Mouse (Mus musculus) lung, embryonic 16.5 days (tissue): Measurements from ENCODE around the gene Evi2a. TPM values are rescaled to one million over a fixed set of nuclear protein-coding genes. Genes with fewer than 3 reads are reported as not detected.

Experiments
- ATAC-seq: fragments of 200-750 bp; cut with Nextera tagmentation; 2 replicates; pipeline ENCODE4 v1.8.0; 2017; ENCODE audit warnings: low read depth, mild to moderate bottlenecking, moderate library complexity
- H3K27ac ChIP-seq: fragments of 300-500 bp; sonication (generic); 2 replicates; pipeline ENCODE4 v1.5.1; 2014; ENCODE audit warnings: mild to moderate bottlenecking, control low read depth, low read length
- H3K27me3 ChIP-seq: fragments of 300-500 bp; sonication (generic); 2 replicates; pipeline ENCODE4 v1.6.1; 2014; ENCODE audit warnings: low read depth, low read length, mixed read lengths; ENCODE audit not compliant: control insufficient read depth, insufficient read depth
- H3K36me3 ChIP-seq: fragments of 300-500 bp; sonication (generic); 2 replicates; pipeline ENCODE4 v1.6.1; 2014; ENCODE audit warnings: low read length; ENCODE audit not compliant: control insufficient read depth, insufficient read depth
- H3K4me1 ChIP-seq: fragments of 300-500 bp; sonication (generic); replicated peaks from 2 replicates; pipeline ENCODE4 v1.6.1; 2014; ENCODE audit warnings: low read length, mixed read lengths; ENCODE audit not compliant: control insufficient read depth, insufficient read depth
- H3K4me2 ChIP-seq: fragments of 300-500 bp; sonication (generic); 2 replicates; pipeline ENCODE4 v1.6.1; 2014; ENCODE audit warnings: low read depth, low read length, control low read depth
- H3K4me3 ChIP-seq: fragments of 300-500 bp; sonication (generic); 2 replicates; pipeline ENCODE4 v1.5.1; 2014; ENCODE audit warnings: mild to moderate bottlenecking, low read length, control low read depth
- H3K9ac ChIP-seq: fragments of 300-500 bp; sonication (generic); 2 replicates; pipeline ENCODE4 v1.6.1; 2014; ENCODE audit warnings: low read length, control low read depth
- H3K9me3 ChIP-seq: fragments of 300-500 bp; sonication (generic); 2 replicates; pipeline ENCODE4 v1.6.1; 2016; ENCODE audit warnings: low read length; ENCODE audit not compliant: control insufficient read depth
- WGBS: fragments of 180-500 bp; shearing (Covaris S2); extraction: QIAGEN DNeasy Blood & Tissue Kit; methylation state at CpG from one replicate; pipeline ENCODE4 v1.1.7; 2014; 5-methylcytosine and 5-hydroxymethylcytosine counted together
- polyA plus RNA-seq: library from polyadenylated mRNA; unstranded; fragments of >200 nt; fragmentation: Nextera tagmentation; extraction: Ambion mirVana; gene quantifications from 2 replicates; pipeline ENCODE4 v1.2.1, GENCODE M21; 2015

Gene Evi2a
- polyA plus RNA-seq, 1 experiment from 2014 or later = 3.7 TPM

DNA sequence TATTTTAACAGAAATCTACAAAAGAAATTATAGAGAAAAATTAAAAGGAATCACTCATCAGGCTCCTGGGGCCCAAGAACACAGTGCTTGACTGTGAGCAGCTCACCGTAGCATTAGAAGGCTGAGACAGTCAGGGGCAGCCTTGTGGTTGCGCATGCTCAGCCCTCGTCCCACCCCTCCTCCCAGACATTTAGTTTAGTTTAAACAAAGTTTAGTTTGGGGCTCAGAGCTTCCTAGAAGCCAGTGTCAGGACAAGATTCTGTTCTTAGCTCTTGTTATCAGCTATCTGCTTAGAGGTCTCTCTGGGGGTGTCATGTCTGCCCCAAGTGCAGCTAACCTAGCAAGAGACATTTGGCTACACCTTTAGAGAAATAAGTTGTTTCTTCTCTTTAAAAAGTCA lies 1.8 kb downstream of the Evi2a start:
- H3K27me3 ChIP-seq = no peaks in the 10 kb centered on the region
- no peaks in the 10 kb centered on the region for H3K9me3 ChIP-seq
- 0 out of 2 replicates have a peak, but pooled peaks cover 3% of the 10 kb centered on the region for H3K4me1 ChIP-seq
- H3K4me3 ChIP-seq = no peak overlapping the region
- no peak overlapping the region for H3K9ac ChIP-seq
- H3K4me2 ChIP-seq = no peak overlapping the region
- H3K36me3 ChIP-seq = no peaks in the 10 kb centered on the region
- WGBS = 84% methylated on average over 3 of the region's 3 CpGs
- H3K27ac ChIP-seq = no peak overlapping the region
- no peak for ATAC-seq

DNA sequence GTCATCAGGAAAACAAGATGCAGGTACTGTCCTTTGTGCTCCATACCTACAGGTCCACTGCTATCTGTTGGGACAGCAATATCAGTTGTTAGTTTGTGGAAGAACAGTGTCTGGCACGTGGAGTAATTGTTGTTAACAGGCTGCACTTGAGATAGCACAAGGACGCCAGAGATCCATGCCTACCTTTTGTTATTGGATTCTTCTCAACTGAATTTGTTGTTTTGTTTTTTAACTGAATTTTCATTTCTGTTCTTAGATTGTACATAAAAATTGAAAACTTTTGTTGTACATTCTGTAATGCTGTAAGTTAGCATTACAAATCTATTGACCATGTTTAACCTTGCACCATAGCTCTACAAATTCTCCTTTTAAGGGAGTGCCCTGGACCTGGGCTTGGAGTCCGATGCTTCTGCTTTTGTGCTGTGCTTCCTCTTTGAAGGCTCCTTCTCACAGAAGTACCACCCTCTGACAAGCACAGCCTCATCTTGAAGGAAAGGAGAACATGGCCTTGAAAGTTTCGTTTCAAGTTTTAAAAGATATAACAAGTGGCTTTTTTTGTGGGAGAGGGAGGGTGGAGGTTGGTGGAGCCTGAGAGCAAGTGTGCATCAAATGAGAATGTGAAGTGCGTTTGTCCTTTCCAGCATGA lies 2.5 kb downstream of the Evi2a start:
- Histone ChIP-seq H3K36me3 (no peaks in the 10 kb centered on the region), H3K4me1 (no peaks in the 10 kb centered on the region), H3K4me3 (no peak overlapping the region), H3K9ac (no peak overlapping the region), H3K4me2 (no peak overlapping the region), H3K27ac (no peak overlapping the region), H3K9me3 (no peaks in the 10 kb centered on the region), H3K27me3 (no peaks in the 10 kb centered on the region)
- 81% methylated on average over 5 of the region's 5 CpGs for WGBS
- no peak for ATAC-seq

DNA sequence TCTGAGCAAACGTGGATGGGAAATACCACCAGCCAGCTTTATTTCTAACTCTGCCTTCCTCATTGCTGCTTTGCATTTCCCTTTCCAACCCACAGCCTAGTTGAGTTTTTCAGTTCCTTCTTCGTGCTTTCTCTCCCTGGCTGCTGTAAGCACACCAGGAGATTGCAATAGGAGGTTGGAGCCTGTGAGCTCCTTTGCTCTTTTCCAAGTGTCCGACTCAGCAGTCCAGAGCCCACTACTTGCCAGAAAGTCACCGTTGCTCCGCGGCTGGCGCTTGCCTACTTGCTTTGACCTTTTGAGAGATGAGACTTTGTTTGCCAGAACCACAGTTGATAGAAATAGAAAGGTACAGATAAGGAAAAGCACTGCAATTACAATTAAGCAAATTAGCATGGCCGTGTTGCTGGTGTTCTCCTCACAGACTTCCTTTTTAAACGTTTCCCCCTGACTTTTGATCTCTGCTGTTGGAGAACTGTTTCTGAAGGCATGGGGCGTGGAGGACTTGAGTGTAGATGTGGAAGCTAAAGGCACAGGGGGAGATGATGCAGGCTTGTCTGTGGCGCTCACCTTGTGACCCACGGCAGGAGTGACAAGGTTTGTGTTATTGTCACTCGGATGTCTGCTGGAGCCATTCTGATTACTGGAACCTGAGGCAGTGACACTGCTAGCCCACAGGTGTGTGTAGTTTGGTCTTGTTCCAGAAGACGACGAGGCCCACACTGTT lies 3.2 kb downstream of the Evi2a start:
- no peak for ATAC-seq
- H3K4me3 ChIP-seq = no peak overlapping the region
- no peaks in the 10 kb centered on the region for H3K36me3 ChIP-seq
- no peaks in the 10 kb centered on the region for H3K4me1 ChIP-seq
- H3K27me3 ChIP-seq = no peaks in the 10 kb centered on the region
- no peak overlapping the region for H3K9ac ChIP-seq
- no peaks in the 10 kb centered on the region for H3K9me3 ChIP-seq
- H3K27ac ChIP-seq = no peak overlapping the region
- 67% methylated on average over 15 of the region's 15 CpGs for WGBS
- H3K4me2 ChIP-seq = no peak overlapping the region

DNA sequence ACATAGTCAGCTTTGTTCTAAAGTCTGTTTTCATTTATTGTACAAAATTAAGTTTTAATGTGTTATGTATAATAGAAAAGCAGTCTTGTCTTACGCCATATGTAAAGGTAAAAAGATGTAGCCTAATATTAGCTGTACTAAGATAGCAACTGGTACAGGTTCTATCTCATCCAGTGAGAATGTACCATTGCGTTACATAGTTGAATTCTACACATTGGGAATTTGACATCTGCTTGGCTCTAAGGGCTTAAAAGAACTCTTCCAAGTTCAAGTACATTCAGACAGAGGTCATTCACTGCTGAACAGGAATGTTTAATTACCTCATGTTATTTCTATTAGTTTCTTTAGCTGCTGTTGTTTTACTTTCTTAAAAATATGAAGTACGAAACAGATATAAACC lies 3.9 kb downstream of the Evi2a start:
- WGBS = 85% methylated on average over 3 of the region's 3 CpGs
- no peaks in the 10 kb centered on the region for H3K36me3 ChIP-seq
- no peak overlapping the region for H3K4me2 ChIP-seq
- no peak overlapping the region for H3K9ac ChIP-seq
- no peak overlapping the region for H3K4me3 ChIP-seq
- no peaks in the 10 kb centered on the region for H3K9me3 ChIP-seq
- no peak for ATAC-seq
- H3K27ac ChIP-seq = no peak overlapping the region
- no peaks in the 10 kb centered on the region for H3K4me1 ChIP-seq
- H3K27me3 ChIP-seq = no peaks in the 10 kb centered on the region

DNA sequence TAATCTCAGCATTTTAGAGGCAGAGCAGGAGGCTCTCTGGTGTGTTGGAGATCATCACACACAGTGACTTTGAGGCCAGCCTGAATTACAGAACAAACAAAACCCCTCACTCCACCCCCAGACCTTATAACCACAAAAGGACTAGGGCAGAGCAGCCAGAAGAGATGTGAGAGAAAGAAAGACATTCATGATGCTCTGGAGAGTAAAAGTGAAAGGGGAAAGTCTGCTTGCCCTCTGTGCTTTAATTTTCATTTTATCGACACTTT lies 6.2 kb downstream of the Evi2a start:
- H3K9me3 ChIP-seq = no peaks in the 10 kb centered on the region
- no peaks in the 10 kb centered on the region for H3K27me3 ChIP-seq
- no peak overlapping the region for H3K4me2 ChIP-seq
- no peak for ATAC-seq
- 83% methylated on average over 1 of the region's 1 CpGs for WGBS
- no peaks in the 10 kb centered on the region for H3K36me3 ChIP-seq
- H3K27ac ChIP-seq = no peak overlapping the region
- H3K9ac ChIP-seq = no peak overlapping the region
- H3K4me3 ChIP-seq = no peak overlapping the region
- H3K4me1 ChIP-seq = no peaks in the 10 kb centered on the region

DNA sequence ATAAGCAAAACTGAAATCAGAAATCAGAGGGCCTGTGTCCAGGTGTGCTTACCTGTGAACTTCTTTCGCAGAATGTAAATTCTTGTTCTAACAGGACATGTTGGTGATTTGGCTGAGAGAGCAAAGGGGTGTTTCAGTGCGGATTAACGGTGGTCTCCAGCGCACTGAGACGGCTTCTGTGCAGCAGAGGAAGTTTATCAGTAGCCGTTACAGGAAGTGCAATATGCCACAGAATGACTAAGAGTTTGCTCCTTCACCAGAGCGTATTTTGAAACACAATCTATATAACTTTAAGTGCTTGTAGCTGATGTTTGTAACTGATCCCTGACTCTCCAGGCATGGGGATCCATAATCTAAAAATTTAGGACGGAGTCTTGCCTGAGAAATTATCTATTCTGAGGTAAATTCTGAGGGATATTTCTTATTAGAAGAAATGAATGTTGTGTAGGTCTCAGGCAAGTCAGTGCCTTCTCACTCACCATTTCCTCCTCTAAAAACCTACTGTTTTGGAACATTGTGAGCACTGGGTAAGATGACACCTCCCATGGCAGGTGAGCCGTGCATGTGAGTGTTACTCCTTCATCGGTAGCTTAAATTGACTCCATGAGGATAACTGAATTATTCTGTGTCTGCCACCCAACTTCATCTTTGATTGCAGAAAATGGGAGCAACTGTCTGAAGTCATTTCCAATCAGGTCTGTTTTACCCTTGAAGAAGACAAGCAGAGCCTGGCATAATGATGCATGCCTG lies 6.7 kb downstream of the Evi2a start, which contains the start of gene Evi2b:
TSS of gene Evi2b (minus strand) at position 203 of the 750 bp plus-strand sequence.
- no peak within 1 kb of the TSS for H3K9ac ChIP-seq
- no peak for ATAC-seq
- no peaks in the 10 kb centered on the region for H3K27me3 ChIP-seq
- H3K4me3 ChIP-seq = no peak within 1 kb of the TSS
- no peak within 1 kb of the TSS for H3K27ac ChIP-seq
- WGBS = 63% methylated on average over 10 of the region's 10 CpGs
- H3K4me1 ChIP-seq = no peaks in the 10 kb centered on the region
- no peaks in the 10 kb centered on the region for H3K9me3 ChIP-seq
- H3K36me3 ChIP-seq = no peaks in the 10 kb centered on the region
- H3K4me2 ChIP-seq = no peak within 1 kb of the TSS

DNA sequence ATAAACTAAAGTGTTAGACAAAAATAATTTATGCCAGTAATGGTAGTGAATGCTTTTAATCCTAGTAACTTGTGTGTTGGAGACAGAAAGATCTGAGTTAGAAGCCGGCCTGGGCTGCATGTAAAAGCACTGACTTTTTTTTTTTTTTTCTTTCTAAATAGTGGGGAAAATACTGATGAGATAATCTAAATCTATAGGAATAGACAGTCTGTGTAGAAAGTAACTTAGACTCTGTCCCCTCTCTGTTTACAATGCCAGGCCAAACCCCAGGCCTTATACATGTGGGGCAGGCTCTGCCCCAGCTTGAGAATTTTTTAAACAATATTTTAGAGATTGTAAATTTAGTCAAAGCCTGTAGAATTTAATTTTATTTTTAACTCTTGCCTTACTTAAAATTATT lies 7.5 kb downstream of the Evi2a start:
- 77% methylated on average over 1 of the region's 1 CpGs for WGBS
- Histone ChIP-seq H3K4me3 (no peak overlapping the region), H3K27ac (no peak overlapping the region), H3K4me1 (no peaks in the 10 kb centered on the region), H3K27me3 (no peaks in the 10 kb centered on the region), H3K36me3 (no peaks in the 10 kb centered on the region), H3K9me3 (no peaks in the 10 kb centered on the region), H3K4me2 (no peak overlapping the region), H3K9ac (no peak overlapping the region)
- no peak for ATAC-seq

DNA sequence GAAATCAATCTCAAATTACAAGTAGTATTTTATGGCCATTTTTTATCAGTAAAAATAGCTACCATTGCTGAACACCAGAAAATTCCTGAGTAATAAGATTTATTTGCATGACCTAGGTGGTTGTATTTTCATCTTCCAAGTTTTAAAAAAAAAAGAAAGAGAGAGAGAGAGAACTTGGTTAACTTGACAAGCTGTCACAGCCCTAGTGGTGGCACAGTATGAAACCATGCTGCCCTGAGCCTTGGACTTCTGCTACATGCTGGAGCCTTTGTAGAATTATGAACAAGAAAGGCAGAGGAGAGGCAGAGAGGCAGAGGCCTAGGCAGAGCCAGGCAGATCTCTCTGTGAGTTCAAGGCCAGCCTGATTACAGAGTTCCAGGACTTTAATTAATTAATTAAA lies 8.5 kb downstream of the Evi2a start:
- Histone ChIP-seq H3K4me1 (no peaks in the 10 kb centered on the region), H3K4me2 (no peak overlapping the region), H3K9me3 (no peaks in the 10 kb centered on the region), H3K27me3 (no peaks in the 10 kb centered on the region), H3K4me3 (no peak overlapping the region), H3K27ac (no peak overlapping the region), H3K9ac (no peak overlapping the region), H3K36me3 (no peaks in the 10 kb centered on the region)
- no peak for ATAC-seq

DNA sequence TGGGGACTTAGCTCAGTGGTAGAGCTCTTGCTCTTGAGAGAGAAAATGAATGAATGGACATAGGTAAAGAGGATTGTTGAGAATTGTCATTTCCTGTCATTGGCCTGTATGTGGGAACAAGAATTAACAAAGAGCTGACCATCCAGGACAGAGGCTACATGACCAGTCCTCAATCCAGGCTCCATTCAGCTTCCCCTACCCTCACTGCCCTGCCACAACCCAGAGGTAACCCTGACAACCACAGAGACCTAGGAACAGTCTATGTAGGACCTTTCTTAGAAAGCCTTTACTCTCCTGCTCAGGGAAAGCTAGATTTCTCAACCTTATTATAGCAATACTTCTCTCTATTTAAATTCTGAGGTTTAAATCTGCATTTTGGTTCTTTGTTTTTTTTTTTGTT lies 9.6 kb downstream of the Evi2a start:
- Histone ChIP-seq H3K9me3 (no peaks in the 10 kb centered on the region), H3K4me3 (no peak overlapping the region), H3K4me2 (no peak overlapping the region), H3K27me3 (no peaks in the 10 kb centered on the region), H3K4me1 (no peaks in the 10 kb centered on the region), H3K9ac (no peak overlapping the region), H3K36me3 (no peaks in the 10 kb centered on the region), H3K27ac (no peak overlapping the region)
- ATAC-seq = no peak
